Mouse (Mus musculus): ENCODE results near the gene Alg14. TPM values are rescaled to one million over a fixed set of nuclear protein-coding genes. Genes with fewer than 3 reads are reported as not detected.

Gene Alg14
- total RNA-seq, 2 experiments from 2014 or later: 16.0 to 16.5 TPM

- peak; percentile 75 for ATAC-seq (replicated peaks; ENCODE audit: poor library complexity)
These were observed 38.7 kb downstream of the Alg14 start for GRCm38 (mm10) chr3:121330244-121330646.

- ATAC-seq (replicated peaks; ENCODE audit: poor library complexity): no peak
These were observed 44.8 kb downstream of the Alg14 start for GRCm38 (mm10) chr3:121336234-121336890.

DNA sequence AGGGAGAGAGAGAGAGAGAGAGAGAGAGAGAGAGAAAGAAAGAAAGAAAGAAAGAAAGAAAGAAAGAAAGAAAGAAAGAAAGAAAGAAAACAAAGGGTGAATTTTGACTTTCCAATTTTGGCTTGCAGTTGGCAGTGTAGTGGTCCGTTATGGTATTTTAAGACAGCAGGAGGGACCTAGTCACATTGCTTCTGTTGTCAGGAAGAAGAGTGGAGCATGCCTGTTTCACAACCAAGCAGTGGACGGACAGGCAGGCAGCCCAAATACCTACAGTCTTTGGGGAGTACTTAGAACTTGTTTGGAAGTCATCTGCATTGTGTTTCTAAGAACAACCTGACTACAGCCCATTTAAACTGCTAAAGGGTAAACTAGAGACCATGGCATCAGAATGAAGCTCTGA, 47.1 kb downstream of the Alg14 start:
- ATAC-seq (replicated peaks; ENCODE audit: poor library complexity): peak; percentile 66

- ATAC-seq (replicated peaks; ENCODE audit: poor library complexity): no peak
These were observed 48.8 kb downstream of the Alg14 start for GRCm38 (mm10) chr3:121340321-121340761.

- no peak for ATAC-seq (replicated peaks; ENCODE audit: poor library complexity)
These were observed 51.7 kb downstream of the Alg14 start for GRCm38 (mm10) chr3:121343224-121343623.

DNA sequence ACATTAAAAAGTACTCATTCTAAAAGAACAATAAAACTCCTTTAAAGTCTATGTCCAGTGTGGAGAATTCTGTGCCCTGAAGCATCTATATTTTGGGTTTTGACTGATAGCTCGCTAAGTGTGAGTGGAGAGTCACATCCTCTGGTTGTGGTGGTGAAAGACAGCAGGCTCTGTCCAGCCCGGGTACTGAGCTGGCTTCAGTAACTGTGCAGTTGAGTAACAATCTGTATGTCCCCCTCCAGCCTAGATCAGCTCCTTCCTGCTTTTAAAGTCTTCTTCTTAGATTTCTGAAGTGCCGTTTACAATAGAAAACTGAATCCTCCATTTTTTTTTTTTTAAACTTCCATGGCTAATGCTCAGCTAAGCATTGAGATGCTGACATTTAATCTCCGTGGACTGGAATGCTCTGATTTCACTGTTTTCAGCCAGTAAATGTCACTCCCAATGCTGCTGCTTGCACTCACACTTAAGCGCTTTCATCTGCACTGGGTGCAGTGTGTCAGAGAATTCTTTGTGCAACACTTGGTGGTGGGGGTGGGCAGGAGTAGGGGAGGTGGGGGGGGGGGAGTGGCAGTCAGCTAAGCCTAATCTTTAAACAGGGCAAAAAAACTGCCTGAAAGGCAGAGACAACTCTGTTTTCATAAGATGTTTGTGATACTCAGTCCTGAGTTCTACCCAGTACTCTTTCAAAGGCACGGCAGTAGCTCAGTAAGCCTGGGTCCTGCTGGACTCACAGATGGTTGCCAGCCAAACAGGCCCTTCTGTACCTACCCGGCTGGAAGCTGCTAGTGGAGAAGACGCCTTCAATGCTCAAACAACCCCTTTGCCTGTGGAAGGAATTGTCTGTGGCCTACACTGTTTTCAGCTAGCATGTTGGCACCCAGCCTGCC, 52.7 kb downstream of the Alg14 start:
- peak; percentile 74 for ATAC-seq (replicated peaks; ENCODE audit: poor library complexity)

DNA sequence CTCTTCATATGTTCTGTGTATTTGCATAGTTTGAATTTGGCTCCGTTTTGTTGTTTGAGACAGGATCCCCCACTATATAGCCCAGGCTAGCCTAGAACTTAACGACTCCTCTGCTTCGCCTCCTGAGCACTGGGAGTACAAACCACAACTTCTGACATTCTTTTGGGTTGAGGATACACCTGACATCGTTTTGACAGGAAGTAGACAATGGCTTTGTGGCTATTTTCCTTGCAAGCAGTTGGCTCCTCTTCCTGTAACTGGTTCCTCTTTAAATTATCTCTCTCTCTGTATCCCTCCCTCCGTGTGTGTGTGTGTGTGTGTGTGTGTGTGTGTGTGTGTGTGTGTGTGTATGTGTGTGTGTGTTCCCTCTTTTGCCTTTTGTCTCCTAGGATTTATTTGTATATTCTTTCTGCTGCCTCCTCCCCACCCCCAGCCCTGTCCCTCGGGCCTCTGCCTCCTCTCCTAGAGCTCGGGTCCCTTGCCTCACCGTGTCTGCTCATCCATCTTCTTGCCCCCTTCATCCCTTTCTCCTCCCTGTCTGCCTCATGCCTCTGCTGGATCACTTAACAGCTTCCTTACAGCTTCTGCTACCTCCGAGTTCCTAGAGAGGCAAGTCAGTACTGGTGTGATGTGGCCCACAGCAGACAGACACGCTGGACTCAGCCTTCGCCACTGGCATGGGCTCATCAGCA, 53.5 kb downstream of the Alg14 start:
- peak; percentile 82 for ATAC-seq (replicated peaks; ENCODE audit: poor library complexity)

- no peak for ATAC-seq (replicated peaks; ENCODE audit: poor library complexity)
These were observed 54.0 kb downstream of the Alg14 start for GRCm38 (mm10) chr3:121345643-121346000.

DNA sequence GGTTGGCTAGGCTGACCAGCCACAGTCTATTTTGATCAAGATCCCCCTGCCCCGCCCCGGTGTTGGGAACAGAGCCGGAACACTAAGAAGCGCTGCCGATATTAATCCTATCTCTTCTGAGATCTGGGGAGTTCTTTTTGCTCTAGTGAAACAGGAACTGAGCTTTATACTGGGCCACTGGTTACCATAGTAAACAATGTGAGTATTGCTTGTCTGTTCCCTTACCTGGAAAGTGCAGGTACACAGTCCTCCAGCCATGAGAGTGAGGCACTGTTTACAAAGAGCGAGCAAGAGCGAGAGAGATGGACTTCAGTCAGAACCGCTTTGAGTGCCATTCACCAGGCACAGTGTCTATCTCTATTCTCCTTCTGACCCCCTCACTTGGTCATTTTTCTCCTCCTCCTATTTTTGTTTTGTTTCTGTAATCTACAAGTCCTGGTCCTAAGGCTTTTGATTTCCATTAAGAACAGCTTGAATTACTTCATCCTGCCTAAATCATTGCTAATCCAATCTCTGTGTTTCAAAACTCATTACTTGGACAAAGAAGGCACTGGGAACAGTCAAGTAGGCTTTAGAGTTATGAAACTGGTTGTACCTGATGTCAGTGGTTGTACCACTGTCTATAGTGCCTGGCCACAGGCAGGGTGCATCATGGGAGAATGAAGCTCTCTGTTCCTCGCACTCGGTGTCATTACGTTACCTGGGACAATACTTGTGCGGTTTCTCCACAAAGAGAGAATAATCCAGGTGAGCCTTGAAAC, 55.1 kb downstream of the Alg14 start:
- no peak for ATAC-seq (replicated peaks; ENCODE audit: poor library complexity)

DNA sequence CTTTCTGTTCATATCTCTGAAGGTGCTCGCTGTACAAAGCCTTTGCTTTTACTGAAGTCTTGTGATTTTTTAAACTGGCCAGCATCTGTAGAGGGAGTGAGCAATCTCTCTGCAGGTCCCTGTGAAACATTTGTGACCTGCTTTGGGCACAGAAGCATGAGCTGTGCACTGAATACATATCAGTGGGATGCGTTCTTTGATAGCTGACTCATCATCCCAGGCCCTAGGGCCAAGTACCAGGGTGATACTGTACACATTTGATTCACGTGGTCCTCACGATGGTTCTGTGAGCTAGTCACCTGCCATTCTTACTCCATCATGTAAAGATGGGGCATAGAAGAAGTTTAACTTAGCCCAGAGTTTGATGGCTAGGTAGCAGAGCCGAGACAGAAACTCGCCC, 57.2 kb downstream of the Alg14 start:
- ATAC-seq (replicated peaks; ENCODE audit: poor library complexity): no peak

- ATAC-seq (replicated peaks; ENCODE audit: poor library complexity): no peak
These were observed 58.0 kb downstream of the Alg14 start for GRCm38 (mm10) chr3:121349334-121350169.

DNA sequence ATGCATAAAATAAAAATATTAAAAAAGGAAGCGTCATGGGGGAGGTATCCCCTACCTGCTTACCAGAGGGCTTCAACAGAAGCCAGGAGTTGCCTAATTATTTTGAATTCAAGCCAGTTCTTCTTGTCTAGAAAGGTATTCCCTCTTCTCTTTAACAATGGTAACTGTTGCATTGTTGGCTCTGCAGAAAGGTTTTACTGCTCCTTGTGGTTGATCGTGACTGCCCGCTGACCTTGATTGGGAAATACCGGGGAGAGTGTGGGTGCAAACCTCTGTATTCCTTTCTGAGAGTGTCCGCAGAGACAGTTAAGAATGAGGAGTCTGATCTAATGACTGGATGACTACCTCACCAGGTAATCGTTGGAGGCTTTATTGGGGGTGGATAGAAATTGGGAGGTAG, 59.7 kb downstream of the Alg14 start:
- peak; percentile 69 for ATAC-seq (replicated peaks; ENCODE audit: poor library complexity)

- peak; percentile 56 for ATAC-seq (replicated peaks; ENCODE audit: poor library complexity)
These were observed 62.7 kb downstream of the Alg14 start for GRCm38 (mm10) chr3:121354281-121354680.

DNA sequence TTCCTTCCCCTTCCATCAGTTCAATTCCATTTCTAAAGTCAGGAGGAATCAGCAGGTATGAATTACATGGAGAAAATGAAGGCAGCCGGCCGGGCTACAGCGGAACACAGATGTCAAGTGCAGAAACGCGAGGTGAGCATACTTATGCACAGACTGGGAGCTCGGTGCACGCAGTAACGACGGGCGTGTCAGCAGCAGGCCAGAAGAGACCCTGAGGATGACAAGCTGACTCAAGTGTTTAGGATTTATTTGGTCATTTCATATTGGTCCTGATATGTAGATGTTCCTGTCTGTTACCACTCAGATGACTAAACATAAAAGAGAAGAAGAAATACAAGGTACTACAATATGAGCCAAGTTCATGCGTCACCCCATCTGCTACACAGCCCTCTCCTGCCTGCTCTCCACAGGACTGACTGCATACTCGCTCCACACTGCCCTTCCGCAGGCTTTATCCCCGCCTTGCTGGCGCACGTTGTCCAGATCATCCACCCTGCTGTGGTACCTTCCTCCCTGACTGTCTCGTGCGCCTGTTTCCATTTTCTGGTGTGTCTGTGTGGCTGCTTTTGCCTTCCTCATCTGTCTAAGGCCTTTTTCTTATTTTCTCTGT, 63.4 kb downstream of the Alg14 start:
- no peak for ATAC-seq (replicated peaks; ENCODE audit: poor library complexity)

GRCm38 (mm10) chr3:121355569-121355968, 64.0 kb downstream of the Alg14 start:
- ATAC-seq (replicated peaks; ENCODE audit: poor library complexity): no peak

DNA sequence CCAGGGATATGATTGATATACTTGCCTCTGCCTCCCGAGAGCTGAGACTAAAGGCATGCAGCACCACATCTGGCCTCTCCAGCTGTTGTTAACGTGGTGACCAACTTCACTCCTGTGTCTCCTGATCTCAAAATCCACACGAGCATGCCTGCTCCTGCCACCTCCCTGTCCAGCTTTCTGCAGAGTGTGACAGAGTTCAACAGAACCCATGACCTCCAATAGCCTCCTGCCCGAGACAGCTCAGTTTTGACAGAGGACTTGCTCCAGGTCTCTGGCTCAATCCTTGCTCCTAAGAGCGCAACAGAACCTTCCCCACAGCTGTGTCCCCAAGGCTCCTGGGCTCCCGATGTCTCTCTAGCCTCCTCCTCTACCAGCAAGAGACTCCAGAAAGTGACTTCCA, 64.5 kb downstream of the Alg14 start:
- ATAC-seq (replicated peaks; ENCODE audit: poor library complexity): no peak

GRCm38 (mm10) chr3:121357030-121357429, 65.5 kb downstream of the Alg14 start:
- ATAC-seq (replicated peaks; ENCODE audit: poor library complexity): no peak

GRCm38 (mm10) chr3:121358285-121358684, 66.7 kb downstream of the Alg14 start:
- peak; percentile 72 for ATAC-seq (replicated peaks; ENCODE audit: poor library complexity)

DNA sequence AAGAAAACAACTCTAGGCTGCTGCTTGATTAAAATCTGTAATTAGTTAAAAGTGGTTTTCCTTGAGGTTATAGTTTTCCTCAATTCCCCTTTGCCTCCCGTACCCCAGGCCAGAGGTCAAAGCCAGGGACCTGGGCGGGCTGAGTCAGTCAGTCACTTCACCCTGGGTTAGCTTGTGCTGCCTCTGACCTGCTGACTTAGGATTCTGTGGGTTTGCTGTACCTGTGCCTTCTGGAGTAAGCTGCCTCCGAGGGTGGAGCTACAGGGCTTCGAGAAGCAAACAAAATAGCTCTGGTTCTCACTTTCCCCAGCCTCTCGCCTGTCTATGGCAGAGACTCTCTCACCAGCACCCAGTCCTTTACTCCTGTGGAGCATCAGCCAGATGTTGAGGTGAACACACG, 67.3 kb downstream of the Alg14 start:
- no peak for ATAC-seq (replicated peaks; ENCODE audit: poor library complexity)

DNA sequence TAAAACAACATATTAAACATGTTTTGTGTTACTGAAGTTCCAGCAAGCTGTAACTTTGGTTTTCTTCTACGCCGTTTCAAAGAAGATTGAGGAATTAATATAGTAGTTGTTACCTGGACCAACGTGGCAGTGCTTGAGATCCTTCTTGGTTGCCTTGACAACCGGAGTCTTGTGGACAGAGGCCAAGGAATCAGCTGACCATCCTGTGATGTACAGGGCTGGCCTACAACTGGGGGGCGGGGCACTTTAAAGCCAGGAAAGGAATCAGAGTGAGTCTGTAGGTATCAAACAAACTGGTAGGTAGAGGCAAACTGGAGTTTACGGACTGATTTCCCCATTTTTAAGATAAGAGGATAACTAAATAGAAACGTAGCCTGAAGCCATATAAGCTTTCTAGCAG, 67.7 kb downstream of the Alg14 start:
- ATAC-seq (replicated peaks; ENCODE audit: poor library complexity): no peak
